Mouse (Mus musculus): ENCODE results near the gene Arhgap20. TPM values are rescaled to one million over a fixed set of nuclear protein-coding genes. Genes with fewer than 3 reads are reported as not detected.

Arhgap20 gene
- 5.0 and 7.8 TPM in 2 replicates for polyA plus RNA-seq (2014; fragmentation: Nextera tagmentation; extraction: Ambion mirVana)

GRCm38 (mm10) chr9:51764921-51765416 lies at the start of gene Arhgap20:
Gene Arhgap20 (plus strand): TSS chr9:51765337.
- Histone ChIP-seq H3K4me1 (replicated peaks; ENCODE audit: control insufficient read depth, insufficient read depth, low read length) (no peaks in the 10 kb centered on the region), H3K4me2 (replicated peaks; ENCODE audit: low read depth, low read length) (peak within 1 kb of the TSS; percentile 95), H3K27ac (ENCODE audit: low read depth, low read length) (peak within 1 kb of the TSS; percentile 48), H3K9me3 (ENCODE audit: control insufficient read depth, low read length) (no peaks in the 10 kb centered on the region), H3K27me3 (ENCODE audit: control insufficient read depth, insufficient read depth, low read length) (peaks cover 2% of the 10 kb centered on the region), H3K4me3 (ENCODE audit: low read depth, low read length) (peak within 1 kb of the TSS; percentile 69), H3K9ac (ENCODE audit: low read depth, low read length) (peak within 1 kb of the TSS; percentile 66), H3K36me3 (ENCODE audit: control insufficient read depth, insufficient read depth, low read length) (no peaks in the 10 kb centered on the region)
- peak; percentile 88 for ATAC-seq (ENCODE audit: low FRiP score)
- DNase-seq (ENCODE audit: low spot score), result peak; percentile 83
- 1% methylated on average over 42 of the region's 77 CpGs for WGBS

GRCm38 (mm10) chr9:51718793-51719192 lies 46.3 kb upstream of the Arhgap20 start:
- Histone ChIP-seq H3K4me3 (ENCODE audit: low read depth, low read length) (no peak overlapping the region), H3K36me3 (ENCODE audit: control insufficient read depth, insufficient read depth, low read length) (no peaks in the 10 kb centered on the region), H3K27me3 (ENCODE audit: control insufficient read depth, insufficient read depth, low read length) (no peaks in the 10 kb centered on the region), H3K9me3 (ENCODE audit: control insufficient read depth, low read length) (no peaks in the 10 kb centered on the region), H3K27ac (ENCODE audit: low read depth, low read length) (no peak overlapping the region), H3K4me1 (replicated peaks; ENCODE audit: control insufficient read depth, insufficient read depth, low read length) (no peaks in the 10 kb centered on the region), H3K9ac (ENCODE audit: low read depth, low read length) (no peak overlapping the region), H3K4me2 (replicated peaks; ENCODE audit: low read depth, low read length) (no peak overlapping the region)
- DNase-seq (ENCODE audit: low spot score) (no peak), ATAC-seq (ENCODE audit: low FRiP score) (no peak)
- 85% methylated on average over 3 of the region's 3 CpGs for WGBS

- Histone ChIP-seq H3K9me3 (ENCODE audit: control insufficient read depth, low read length) (no peaks in the 10 kb centered on the region), H3K27me3 (ENCODE audit: control insufficient read depth, insufficient read depth, low read length) (no peaks in the 10 kb centered on the region), H3K36me3 (ENCODE audit: control insufficient read depth, insufficient read depth, low read length) (no peaks in the 10 kb centered on the region), H3K9ac (ENCODE audit: low read depth, low read length) (no peak overlapping the region), H3K4me3 (ENCODE audit: low read depth, low read length) (no peak overlapping the region), H3K27ac (ENCODE audit: low read depth, low read length) (no peak overlapping the region), H3K4me1 (replicated peaks; ENCODE audit: control insufficient read depth, insufficient read depth, low read length) (no peaks in the 10 kb centered on the region), H3K4me2 (replicated peaks; ENCODE audit: low read depth, low read length) (no peak overlapping the region)
- DNase-seq (ENCODE audit: low spot score) (no peak), ATAC-seq (ENCODE audit: low FRiP score) (no peak)
- WGBS, result 64% methylated on average over 6 of the region's 6 CpGs
Observed at GRCm38 (mm10) chr9:51727960-51728359, 37.2 kb upstream of the Arhgap20 start.

- DNase-seq (ENCODE audit: low spot score) (peak; percentile 13), ATAC-seq (ENCODE audit: low FRiP score) (no peak)
- no peak overlapping the region for H3K4me3 ChIP-seq (ENCODE audit: low read depth, low read length)
- no peaks in the 10 kb centered on the region for H3K4me1 ChIP-seq (replicated peaks; ENCODE audit: control insufficient read depth, insufficient read depth, low read length)
- no peak overlapping the region for H3K9ac ChIP-seq (ENCODE audit: low read depth, low read length)
- WGBS, result 61% methylated on average over 9 of the region's 9 CpGs
- H3K27ac ChIP-seq (ENCODE audit: low read depth, low read length), result no peak overlapping the region
- no peak overlapping the region for H3K4me2 ChIP-seq (replicated peaks; ENCODE audit: low read depth, low read length)
- no peaks in the 10 kb centered on the region for H3K36me3 ChIP-seq (ENCODE audit: control insufficient read depth, insufficient read depth, low read length)
- no peaks in the 10 kb centered on the region for H3K9me3 ChIP-seq (ENCODE audit: control insufficient read depth, low read length)
- H3K27me3 ChIP-seq (ENCODE audit: control insufficient read depth, insufficient read depth, low read length), result no peaks in the 10 kb centered on the region
Observed at GRCm38 (mm10) chr9:51735180-51736034, 29.7 kb upstream of the Arhgap20 start.

- ATAC-seq (ENCODE audit: low FRiP score) (no peak), DNase-seq (ENCODE audit: low spot score) (no peak)
- no peaks in the 10 kb centered on the region for H3K4me1 ChIP-seq (replicated peaks; ENCODE audit: control insufficient read depth, insufficient read depth, low read length)
- 85% methylated on average over 5 of the region's 5 CpGs for WGBS
- no peak overlapping the region for H3K27ac ChIP-seq (ENCODE audit: low read depth, low read length)
- no peak overlapping the region for H3K4me2 ChIP-seq (replicated peaks; ENCODE audit: low read depth, low read length)
- no peaks in the 10 kb centered on the region for H3K36me3 ChIP-seq (ENCODE audit: control insufficient read depth, insufficient read depth, low read length)
- no peak overlapping the region for H3K4me3 ChIP-seq (ENCODE audit: low read depth, low read length)
- no peaks in the 10 kb centered on the region for H3K27me3 ChIP-seq (ENCODE audit: control insufficient read depth, insufficient read depth, low read length)
- no peak overlapping the region for H3K9ac ChIP-seq (ENCODE audit: low read depth, low read length)
- H3K9me3 ChIP-seq (ENCODE audit: control insufficient read depth, low read length), result no peaks in the 10 kb centered on the region
Observed at GRCm38 (mm10) chr9:51736750-51737368, 28.3 kb upstream of the Arhgap20 start.

GRCm38 (mm10) chr9:51738349-51738748 lies 26.8 kb upstream of the Arhgap20 start:
- no peaks in the 10 kb centered on the region for H3K4me1 ChIP-seq (replicated peaks; ENCODE audit: control insufficient read depth, insufficient read depth, low read length)
- ATAC-seq (ENCODE audit: low FRiP score), result no peak
- H3K4me3 ChIP-seq (ENCODE audit: low read depth, low read length), result no peak overlapping the region
- DNase-seq (ENCODE audit: low spot score), result no peak
- H3K36me3 ChIP-seq (ENCODE audit: control insufficient read depth, insufficient read depth, low read length), result no peaks in the 10 kb centered on the region
- no peak overlapping the region for H3K4me2 ChIP-seq (replicated peaks; ENCODE audit: low read depth, low read length)
- H3K9ac ChIP-seq (ENCODE audit: low read depth, low read length), result no peak overlapping the region
- no peaks in the 10 kb centered on the region for H3K9me3 ChIP-seq (ENCODE audit: control insufficient read depth, low read length)
- H3K27me3 ChIP-seq (ENCODE audit: control insufficient read depth, insufficient read depth, low read length), result no peaks in the 10 kb centered on the region
- WGBS, result 93% methylated on average over 9 of the region's 9 CpGs
- H3K27ac ChIP-seq (ENCODE audit: low read depth, low read length), result no peak overlapping the region

GRCm38 (mm10) chr9:51739826-51740225 lies 25.3 kb upstream of the Arhgap20 start:
- Histone ChIP-seq H3K4me2 (replicated peaks; ENCODE audit: low read depth, low read length) (no peak overlapping the region), H3K27ac (ENCODE audit: low read depth, low read length) (no peak overlapping the region), H3K4me3 (ENCODE audit: low read depth, low read length) (no peak overlapping the region), H3K27me3 (ENCODE audit: control insufficient read depth, insufficient read depth, low read length) (no peaks in the 10 kb centered on the region), H3K36me3 (ENCODE audit: control insufficient read depth, insufficient read depth, low read length) (no peaks in the 10 kb centered on the region), H3K4me1 (replicated peaks; ENCODE audit: control insufficient read depth, insufficient read depth, low read length) (no peaks in the 10 kb centered on the region), H3K9me3 (ENCODE audit: control insufficient read depth, low read length) (no peaks in the 10 kb centered on the region), H3K9ac (ENCODE audit: low read depth, low read length) (no peak overlapping the region)
- DNase-seq (ENCODE audit: low spot score) (no peak), ATAC-seq (ENCODE audit: low FRiP score) (no peak)
- 91% methylated on average over 4 of the region's 4 CpGs for WGBS

- no peaks in the 10 kb centered on the region for H3K27me3 ChIP-seq (ENCODE audit: control insufficient read depth, insufficient read depth, low read length)
- H3K4me3 ChIP-seq (ENCODE audit: low read depth, low read length), result no peak overlapping the region
- no peak overlapping the region for H3K4me2 ChIP-seq (replicated peaks; ENCODE audit: low read depth, low read length)
- H3K9ac ChIP-seq (ENCODE audit: low read depth, low read length), result no peak overlapping the region
- DNase-seq (ENCODE audit: low spot score) (no peak), ATAC-seq (ENCODE audit: low FRiP score) (no peak)
- H3K36me3 ChIP-seq (ENCODE audit: control insufficient read depth, insufficient read depth, low read length), result no peaks in the 10 kb centered on the region
- H3K27ac ChIP-seq (ENCODE audit: low read depth, low read length), result no peak overlapping the region
- no peaks in the 10 kb centered on the region for H3K4me1 ChIP-seq (replicated peaks; ENCODE audit: control insufficient read depth, insufficient read depth, low read length)
- no peaks in the 10 kb centered on the region for H3K9me3 ChIP-seq (ENCODE audit: control insufficient read depth, low read length)
- WGBS, result 87% methylated on average over 4 of the region's 4 CpGs
Observed at GRCm38 (mm10) chr9:51750144-51750543, 15.0 kb upstream of the Arhgap20 start.
